Mouse (Mus musculus): Measurements from ENCODE around the gene Nmnat1. TPM values are rescaled to one million over a fixed set of nuclear protein-coding genes. Genes with fewer than 3 reads are reported as not detected.

Gene Nmnat1
- total and polyA plus RNA-seq, 3 experiments, result 19.8 to 22.3 TPM; not detected in 1

GRCm38 (mm10) chr4:149469557-149469956, 15.4 kb downstream of the Nmnat1 start (continued):
- TF ChIP-seq SMC3 (IDR thresholded peaks at IDR 0.05; ENCODE audit: low read depth, low read length) (no peak), ETS1 (IDR thresholded peaks at IDR 0.05; ENCODE audit: low read depth, low read length) (peak; percentile 61; the same call in 1 of the 2 replicates), SIN3A (IDR thresholded peaks at IDR 0.05; ENCODE audit: low read length) (peak; percentile 36; the same call in 1 of the 2 replicates), CTCF (IDR thresholded peaks at IDR 0.05 in 2 of 3, conservative IDR thresholded peaks at IDR 0.05 in 1 of 3; ENCODE audit: control insufficient read depth in 1 of 3, insufficient read depth in 1 of 3, low read depth in 2 of 3, low read length in 3 of 3, poor library complexity in 1 of 3, severe bottlenecking in 1 of 3) (no peak), KAT2A (conservative IDR thresholded peaks at IDR 0.05; ENCODE audit: low read depth, low read length) (no peak), TBP (IDR thresholded peaks at IDR 0.05; ENCODE audit: low read depth, low read length) (no peak), TAL1 (IDR thresholded peaks at IDR 0.05; ENCODE audit: low read length) (no peak), CHD1 (IDR thresholded peaks at IDR 0.05; ENCODE audit: low read depth, low read length) (no peak), MAX (IDR thresholded peaks at IDR 0.05; ENCODE audit: low read length) (0 out of 2 replicates have a peak, but pooled peaks have one; percentile 18), GABPA (IDR thresholded peaks at IDR 0.05; ENCODE audit: low read depth, low read length) (no peak), TCF12 (IDR thresholded peaks at IDR 0.05; ENCODE audit: low read depth, low read length) (peak; percentile 61; the same call in 1 of the 2 replicates), USF1 (IDR thresholded peaks at IDR 0.05; ENCODE audit: low read depth, low read length) (no peak)

GRCm38 (mm10) chr4:149463435-149463950, 21.5 kb downstream of the Nmnat1 start:
- Histone ChIP-seq H3K36me3 (ENCODE audit: control insufficient read depth in 1 of 2, insufficient read depth in 2 of 2, low read length in 2 of 2) (no peaks in the 10 kb centered on the region), H3K4me3 (ENCODE audit: control insufficient read depth in 1 of 2, insufficient read depth in 1 of 2, low read depth in 2 of 2, low read length in 2 of 2) (0 out of 4 replicates have a peak overlapping the region, but pooled peaks of 1 of the 2 experiments have one; percentile 31), H3K9ac (ENCODE audit: control insufficient read depth, low read depth, low read length, poor library complexity, severe bottlenecking) (no peak overlapping the region), H3K9me3 (replicated peaks; ENCODE audit: insufficient read depth, low read length) (no peaks in the 10 kb centered on the region), H3K79me2 (ENCODE audit: control insufficient read depth, insufficient read depth, low read length, poor library complexity) (no peaks in the 10 kb centered on the region), H3K4me1 (ENCODE audit: control insufficient read depth in 1 of 2, insufficient read depth in 2 of 2, low read length in 2 of 2) (no peaks in the 10 kb centered on the region), H3K27me3 (ENCODE audit: control insufficient read depth in 1 of 2, insufficient read depth in 2 of 2, low read length in 2 of 2) (no peaks in the 10 kb centered on the region), H3K27ac (ENCODE audit: control insufficient read depth, low read depth, low read length) (no peak overlapping the region)
- peak; percentile 76 for TF ChIP-seq ZNF384 (IDR thresholded peaks at IDR 0.05; ENCODE audit: low read depth, low read length)
- TF ChIP-seq GATA1 (IDR thresholded peaks at IDR 0.05; ENCODE audit: low read depth, low read length), result 0 out of 2 replicates have a peak, but pooled peaks have one; percentile 10
- TF ChIP-seq MYB (IDR thresholded peaks at IDR 0.05; ENCODE audit: low read depth, low read length), result no peak
- no peak for TF ChIP-seq MAFK (IDR thresholded peaks at IDR 0.05; ENCODE audit: borderline replicate concordance, low read depth, low read length)
- DNase-seq (ENCODE audit: low read depth, low spot score), result no peak

GRCm38 (mm10) chr4:149462305-149462971, 22.6 kb downstream of the Nmnat1 start:
- H3K9me3 ChIP-seq (replicated peaks; ENCODE audit: insufficient read depth, low read length), result no peaks in the 10 kb centered on the region
- no peak for TF ChIP-seq CTCF (IDR thresholded peaks at IDR 0.05 in 2 of 3, conservative IDR thresholded peaks at IDR 0.05 in 1 of 3; ENCODE audit: control insufficient read depth in 1 of 3, insufficient read depth in 1 of 3, low read depth in 2 of 3, low read length in 3 of 3, poor library complexity in 1 of 3, severe bottlenecking in 1 of 3)
- TF ChIP-seq ZKSCAN1 (IDR thresholded peaks at IDR 0.05; ENCODE audit: low read depth, low read length), result no peak
- TF ChIP-seq POLR2AphosphoS5 (IDR thresholded peaks at IDR 0.05; ENCODE audit: borderline replicate concordance, low read depth, low read length), result no peak
- no peak for TF ChIP-seq POLR2A (IDR thresholded peaks at IDR 0.05; ENCODE audit: control insufficient read depth in 1 of 2, insufficient read depth in 1 of 2, low read depth in 1 of 2, low read length in 2 of 2, poor library complexity in 1 of 2)
- no peak for TF ChIP-seq SMC3 (IDR thresholded peaks at IDR 0.05; ENCODE audit: low read depth, low read length)
- TF ChIP-seq CHD2 (IDR thresholded peaks at IDR 0.05; ENCODE audit: low read length), result no peak
- TF ChIP-seq RCOR1 (IDR thresholded peaks at IDR 0.05; ENCODE audit: low read depth, low read length), result no peak
- TF ChIP-seq E2F4 (IDR thresholded peaks at IDR 0.05; ENCODE audit: borderline replicate concordance, low read depth, low read length), result no peak
- TF ChIP-seq GATA1 (IDR thresholded peaks at IDR 0.05; ENCODE audit: low read depth, low read length), result no peak
- H3K4me3 ChIP-seq (ENCODE audit: control insufficient read depth in 1 of 2, insufficient read depth in 1 of 2, low read depth in 2 of 2, low read length in 2 of 2), result no peak overlapping the region
- H3K27ac ChIP-seq (ENCODE audit: control insufficient read depth, low read depth, low read length), result no peak overlapping the region
- no peaks in the 10 kb centered on the region for H3K36me3 ChIP-seq (ENCODE audit: control insufficient read depth in 1 of 2, insufficient read depth in 2 of 2, low read length in 2 of 2)
- H3K27me3 ChIP-seq (ENCODE audit: control insufficient read depth in 1 of 2, insufficient read depth in 2 of 2, low read length in 2 of 2), result no peaks in the 10 kb centered on the region
- H3K79me2 ChIP-seq (ENCODE audit: control insufficient read depth, insufficient read depth, low read length, poor library complexity), result no peaks in the 10 kb centered on the region
- H3K9ac ChIP-seq (ENCODE audit: control insufficient read depth, low read depth, low read length, poor library complexity, severe bottlenecking), result no peak overlapping the region
- no peak for DNase-seq (ENCODE audit: low read depth, low spot score)
- H3K4me1 ChIP-seq (ENCODE audit: control insufficient read depth in 1 of 2, insufficient read depth in 2 of 2, low read length in 2 of 2), result no peaks in the 10 kb centered on the region

All from MEL (cell line).